Mouse (Mus musculus): ENCODE results near the gene Chadl. TPM values are rescaled to one million over a fixed set of nuclear protein-coding genes. Genes with fewer than 3 reads are reported as not detected.

The Chadl gene
- polyA plus RNA-seq, 1 experiment: 17.4 TPM

- no peak for DNase-seq
- no peaks in the 10 kb centered on the region for H3K27me3 ChIP-seq (ENCODE audit: control insufficient read depth, insufficient read depth, low read length)
- H3K27ac ChIP-seq (ENCODE audit: insufficient read depth, low read length): no peak overlapping the region
- H3K4me3 ChIP-seq (replicated peaks; ENCODE audit: insufficient read depth, low read depth, low read length): no peak overlapping the region
- H3K4me1 ChIP-seq (ENCODE audit: control insufficient read depth, insufficient read depth, low read length): no peaks in the 10 kb centered on the region
- TF ChIP-seq CTCF (IDR thresholded peaks at IDR 0.05; ENCODE audit: borderline replicate concordance, insufficient read depth, low read depth, low read length): no peak
- WGBS: 73% methylated on average over 2 of the region's 2 CpGs
These were observed 3.1 kb upstream of the Chadl start for GRCm38 (mm10) chr15:81700161-81700560.

- Histone ChIP-seq H3K27me3 (ENCODE audit: control insufficient read depth, insufficient read depth, low read length) (no peaks in the 10 kb centered on the region), H3K27ac (ENCODE audit: insufficient read depth, low read length) (no peak overlapping the region), H3K4me3 (replicated peaks; ENCODE audit: insufficient read depth, low read depth, low read length) (no peak overlapping the region), H3K4me1 (ENCODE audit: control insufficient read depth, insufficient read depth, low read length) (no peaks in the 10 kb centered on the region)
- WGBS: 65% methylated on average over 2 of the region's 2 CpGs
- no peak for DNase-seq
- TF ChIP-seq CTCF (IDR thresholded peaks at IDR 0.05; ENCODE audit: borderline replicate concordance, insufficient read depth, low read depth, low read length) (no peak), POLR2A (IDR thresholded peaks at IDR 0.05; ENCODE audit: borderline replicate concordance, insufficient read depth, low read length) (no peak)
These were observed 1.4 kb upstream of the Chadl start for GRCm38 (mm10) chr15:81698532-81698931.

- WGBS: 55% methylated on average over 3 of the region's 3 CpGs
- peak; percentile 33 to 41 for DNase-seq
- Histone ChIP-seq H3K4me1 (ENCODE audit: control insufficient read depth, insufficient read depth, low read length) (no peaks in the 10 kb centered on the region), H3K4me3 (replicated peaks; ENCODE audit: insufficient read depth, low read depth, low read length) (no peak overlapping the region), H3K27me3 (ENCODE audit: control insufficient read depth, insufficient read depth, low read length) (no peaks in the 10 kb centered on the region), H3K27ac (ENCODE audit: insufficient read depth, low read length) (no peak overlapping the region)
- TF ChIP-seq POLR2A (IDR thresholded peaks at IDR 0.05; ENCODE audit: borderline replicate concordance, insufficient read depth, low read length) (no peak), CTCF (IDR thresholded peaks at IDR 0.05; ENCODE audit: borderline replicate concordance, insufficient read depth, low read depth, low read length) (peak; percentile 55; the same call in 1 of the 2 replicates)
These were observed 760 bp upstream of the Chadl start for GRCm38 (mm10) chr15:81697847-81698246.

- no peak overlapping the region for H3K27ac ChIP-seq (ENCODE audit: insufficient read depth, low read length)
- 32% methylated on average over 19 of the region's 19 CpGs for whole genome bisulfite sequencing
- no peaks in the 10 kb centered on the region for H3K4me1 ChIP-seq (ENCODE audit: control insufficient read depth, insufficient read depth, low read length)
- TF ChIP-seq POLR2A (IDR thresholded peaks at IDR 0.05; ENCODE audit: borderline replicate concordance, insufficient read depth, low read length) (no peak), CTCF (IDR thresholded peaks at IDR 0.05; ENCODE audit: borderline replicate concordance, insufficient read depth, low read depth, low read length) (no peak)
- peak overlapping the region; percentile 56 for H3K4me3 ChIP-seq (replicated peaks; ENCODE audit: insufficient read depth, low read depth, low read length)
- no peak for DNase-seq
- H3K27me3 ChIP-seq (ENCODE audit: control insufficient read depth, insufficient read depth, low read length): no peaks in the 10 kb centered on the region
These were observed 2.2 kb downstream of the Chadl start for GRCm38 (mm10) chr15:81694891-81695290.

GRCm38 (mm10) chr15:81693967-81694881 lies 2.9 kb downstream of the Chadl start:
- DNase-seq: peak; percentile 89 to 91
- TF ChIP-seq POLR2A (IDR thresholded peaks at IDR 0.05; ENCODE audit: borderline replicate concordance, insufficient read depth, low read length): peak; percentile 49; the same call in 1 of the 2 replicates
- TF ChIP-seq CTCF (IDR thresholded peaks at IDR 0.05; ENCODE audit: borderline replicate concordance, insufficient read depth, low read depth, low read length): peak; percentile 54
- Histone ChIP-seq H3K27ac (ENCODE audit: insufficient read depth, low read length) (peak overlapping the region; percentile 26), H3K27me3 (ENCODE audit: control insufficient read depth, insufficient read depth, low read length) (no peaks in the 10 kb centered on the region), H3K4me1 (ENCODE audit: control insufficient read depth, insufficient read depth, low read length) (peaks cover 2% of the 10 kb centered on the region; the same call in 1 of the 2 replicates), H3K4me3 (replicated peaks; ENCODE audit: insufficient read depth, low read depth, low read length) (peak overlapping the region; percentile 56)
- WGBS: under 1% methylated on average over 103 of the region's 107 CpGs

DNA sequence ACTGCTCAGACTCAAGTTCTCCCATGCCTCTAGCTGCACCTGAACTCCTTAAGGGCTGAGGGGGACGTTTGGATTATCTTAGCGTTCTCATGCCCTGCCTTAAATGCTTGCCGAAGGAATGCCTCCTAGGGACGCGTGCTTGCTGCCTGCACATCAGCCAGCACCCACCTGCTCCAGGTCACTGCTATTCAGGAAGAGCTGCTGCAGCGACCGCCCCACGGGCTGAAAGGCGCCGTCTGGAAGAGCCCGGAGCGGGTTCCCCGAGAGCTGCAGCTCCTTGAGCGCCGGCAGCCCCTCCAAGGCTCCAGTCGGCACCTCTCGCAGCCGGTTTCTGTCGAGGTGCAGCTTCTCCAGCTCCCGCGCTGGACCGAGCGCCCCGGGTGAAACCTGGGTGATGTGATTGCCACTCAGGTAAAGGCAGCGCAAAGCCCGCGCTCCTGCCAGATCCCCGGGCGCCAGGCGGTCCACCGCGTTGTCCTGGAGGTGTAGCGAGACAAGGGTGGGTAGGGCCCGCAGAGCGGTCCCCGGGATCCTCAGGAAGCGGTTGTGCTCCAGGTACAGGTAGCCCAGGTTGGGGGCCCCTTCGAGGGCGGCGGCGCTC lies 3.6 kb downstream of the Chadl start:
- DNase-seq: no peak
- Histone ChIP-seq H3K4me1 (ENCODE audit: control insufficient read depth, insufficient read depth, low read length) (peaks cover 2% of the 10 kb centered on the region; the same call in 1 of the 2 replicates), H3K27me3 (ENCODE audit: control insufficient read depth, insufficient read depth, low read length) (no peaks in the 10 kb centered on the region), H3K4me3 (replicated peaks; ENCODE audit: insufficient read depth, low read depth, low read length) (peak overlapping the region; percentile 56), H3K27ac (ENCODE audit: insufficient read depth, low read length) (peak overlapping the region; percentile 26)
- TF ChIP-seq POLR2A (IDR thresholded peaks at IDR 0.05; ENCODE audit: borderline replicate concordance, insufficient read depth, low read length) (no peak), CTCF (IDR thresholded peaks at IDR 0.05; ENCODE audit: borderline replicate concordance, insufficient read depth, low read depth, low read length) (no peak)
- WGBS: 3% methylated on average over 41 of the region's 41 CpGs

DNA sequence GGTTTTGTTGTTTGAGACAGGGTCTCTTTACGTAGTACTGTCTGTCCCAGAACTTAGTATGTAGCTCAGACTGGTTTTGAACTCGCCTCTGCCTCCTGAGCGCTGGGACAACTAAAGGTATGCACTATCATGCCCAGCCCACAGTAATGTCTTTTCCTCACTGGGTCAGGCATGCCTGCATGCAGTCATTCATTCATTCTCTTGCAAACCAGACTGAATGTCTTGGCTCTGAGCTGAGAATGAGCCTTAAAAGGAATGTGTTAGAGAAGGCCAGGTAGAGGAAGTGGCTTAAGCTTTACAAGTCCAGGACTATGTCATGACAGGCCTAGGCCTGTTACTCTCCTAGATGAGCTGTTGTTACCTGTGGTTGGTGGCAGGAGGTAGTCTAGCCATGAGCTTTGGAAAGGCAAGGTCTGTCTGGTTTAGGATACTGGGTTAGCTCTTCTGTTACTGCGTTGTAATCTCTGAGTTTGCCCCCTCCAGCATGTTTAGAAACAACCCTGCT lies 16.7 kb downstream of the Chadl start:
- 97% methylated on average over 4 of the region's 4 CpGs for WGBS
- no peak for DNase-seq
- Histone ChIP-seq H3K27me3 (ENCODE audit: control insufficient read depth, insufficient read depth, low read length) (no peaks in the 10 kb centered on the region), H3K27ac (ENCODE audit: insufficient read depth, low read length) (no peak overlapping the region), H3K4me3 (replicated peaks; ENCODE audit: insufficient read depth, low read depth, low read length) (no peak overlapping the region), H3K4me1 (ENCODE audit: control insufficient read depth, insufficient read depth, low read length) (no peaks in the 10 kb centered on the region)
- TF ChIP-seq CTCF (IDR thresholded peaks at IDR 0.05; ENCODE audit: borderline replicate concordance, insufficient read depth, low read depth, low read length): no peak
- TF ChIP-seq POLR2A (IDR thresholded peaks at IDR 0.05; ENCODE audit: borderline replicate concordance, insufficient read depth, low read length): no peak

Data from cerebellum, adult 2 months (tissue).